Mouse (Mus musculus) limb, embryonic 13.5 days (tissue): ENCODE results near the gene Eif4enif1. TPM values are rescaled to one million over a fixed set of nuclear protein-coding genes. Genes with fewer than 3 reads are reported as not detected.

Experiments used
- ATAC-seq: fragments of 200-750 bp; cut with Nextera tagmentation; 2 replicates; pipeline ENCODE4 v1.8.0; 2017; ENCODE audit warnings: low read depth, moderate number of reproducible peaks, moderate TSS enrichment; ENCODE audit not compliant: low FRiP score
- H3K27ac ChIP-seq: fragments of 300-500 bp; sonication (generic); 2 replicates; pipeline ENCODE4 v1.5.1; 2015; ENCODE audit warnings: inconsistent platforms, mild to moderate bottlenecking, moderate library complexity
- H3K27me3 ChIP-seq: fragments of 300-500 bp; sonication (generic); 2 replicates; pipeline ENCODE4 v1.6.1; 2015; ENCODE audit warnings: mild to moderate bottlenecking, inconsistent platforms
- H3K36me3 ChIP-seq: fragments of 300-500 bp; sonication (generic); 2 replicates; pipeline ENCODE4 v1.6.1; 2015; ENCODE audit warnings: inconsistent platforms, mild to moderate bottlenecking, moderate library complexity
- H3K4me1 ChIP-seq: fragments of 300-500 bp; sonication (generic); 2 replicates; pipeline ENCODE4 v1.6.1; 2015; ENCODE audit warnings: inconsistent platforms
- H3K4me2 ChIP-seq: fragments of 300-500 bp; sonication (generic); replicated peaks from 2 replicates; pipeline ENCODE4 v1.6.1; 2015; ENCODE audit warnings: inconsistent platforms, mild to moderate bottlenecking, moderate library complexity
- H3K4me3 ChIP-seq: fragments of 300-500 bp; sonication (generic); 2 replicates; pipeline ENCODE4 v1.5.1; 2015; ENCODE audit warnings: moderate library complexity, mild to moderate bottlenecking, inconsistent platforms
- H3K9ac ChIP-seq: fragments of 300-500 bp; sonication (generic); 2 replicates; pipeline ENCODE4 v1.6.1; 2015; ENCODE audit warnings: mild to moderate bottlenecking, inconsistent platforms
- H3K9me3 ChIP-seq: fragments of 300-500 bp; sonication (generic); 2 replicates; pipeline ENCODE4 v1.6.1; 2016; ENCODE audit warnings: inconsistent platforms
- WGBS: fragments of 180-500 bp; shearing (Covaris S2); methylation state at CpG from one replicate; pipeline ENCODE4 v1.1.7; 2015; 5-methylcytosine and 5-hydroxymethylcytosine counted together
- polyA plus RNA-seq: library from polyadenylated mRNA; unstranded; fragments of >200 nt; fragmentation: Nextera tagmentation; extraction: Ambion mirVana; gene quantifications from 2 replicates; pipeline ENCODE4 v1.2.1, GENCODE M21; 2015

Gene Eif4enif1
- polyA plus RNA-seq, 1 experiment from 2014 or later, result 68.8 TPM

GRCm38 (mm10) chr11:3242395-3242794 lies 40.2 kb downstream of the Eif4enif1 start:
- Histone ChIP-seq H3K9ac (no peak overlapping the region), H3K36me3 (peaks cover 90% of the 10 kb centered on the region), H3K27me3 (no peaks in the 10 kb centered on the region), H3K4me3 (no peak overlapping the region), H3K4me2 (no peak overlapping the region), H3K9me3 (no peaks in the 10 kb centered on the region), H3K27ac (no peak overlapping the region), H3K4me1 (no peaks in the 10 kb centered on the region)
- WGBS, result 94% methylated on average over 7 of the region's 7 CpGs
- ATAC-seq, result no peak

GRCm38 (mm10) chr11:3243771-3244170 lies 41.6 kb downstream of the Eif4enif1 start:
- ATAC-seq, result no peak
- Histone ChIP-seq H3K9me3 (no peaks in the 10 kb centered on the region), H3K4me2 (no peak overlapping the region), H3K4me3 (no peak overlapping the region), H3K27me3 (no peaks in the 10 kb centered on the region), H3K27ac (no peak overlapping the region), H3K36me3 (peaks cover 91% of the 10 kb centered on the region), H3K9ac (no peak overlapping the region), H3K4me1 (no peaks in the 10 kb centered on the region)
- 86% methylated on average over 4 of the region's 4 CpGs for WGBS

- H3K27me3 ChIP-seq, result no peaks in the 10 kb centered on the region
- peaks cover 93% of the 10 kb centered on the region for H3K36me3 ChIP-seq
- no peak overlapping the region for H3K9ac ChIP-seq
- no peak overlapping the region for H3K4me3 ChIP-seq
- WGBS, result 95% methylated on average over 2 of the region's 2 CpGs
- H3K4me1 ChIP-seq, result no peaks in the 10 kb centered on the region
- H3K27ac ChIP-seq, result no peak overlapping the region
- no peak overlapping the region for H3K4me2 ChIP-seq
- H3K9me3 ChIP-seq, result no peaks in the 10 kb centered on the region
- no peak for ATAC-seq
These were observed 45.2 kb downstream of the Eif4enif1 start for GRCm38 (mm10) chr11:3247387-3247786.

- WGBS, result 90% methylated on average over 1 of the region's 1 CpGs
- H3K27ac ChIP-seq, result no peak overlapping the region
- H3K4me3 ChIP-seq, result no peak overlapping the region
- H3K4me2 ChIP-seq, result no peak overlapping the region
- no peaks in the 10 kb centered on the region for H3K9me3 ChIP-seq
- no peak for ATAC-seq
- H3K36me3 ChIP-seq, result peaks cover 89% of the 10 kb centered on the region
- peaks cover 5% of the 10 kb centered on the region for H3K4me1 ChIP-seq
- H3K9ac ChIP-seq, result no peak overlapping the region
- no peaks in the 10 kb centered on the region for H3K27me3 ChIP-seq
These were observed 57.3 kb downstream of the Eif4enif1 start for GRCm38 (mm10) chr11:3259537-3259936.

- H3K9ac ChIP-seq, result peak overlapping the region; percentile 97
- H3K27ac ChIP-seq, result peak overlapping the region; percentile 97
- H3K4me2 ChIP-seq, result peak overlapping the region; percentile 79
- peak overlapping the region; percentile 91 for H3K4me3 ChIP-seq
- 3% methylated on average over 26 of the region's 26 CpGs for WGBS
- ATAC-seq, result peak; percentile 20; the same call in 1 of the 2 replicates
- peaks cover 13% of the 10 kb centered on the region for H3K4me1 ChIP-seq
- no peaks in the 10 kb centered on the region for H3K9me3 ChIP-seq
- peaks cover 35% of the 10 kb centered on the region for H3K36me3 ChIP-seq
- H3K27me3 ChIP-seq, result no peaks in the 10 kb centered on the region
These were observed 63.3 kb downstream of the Eif4enif1 start for GRCm38 (mm10) chr11:3265291-3266078.

GRCm38 (mm10) chr11:3266079-3266685 lies 64.0 kb downstream of the Eif4enif1 start, which contains the start of gene Drg1:
TSS of gene Drg1 (minus strand) at chr11:3266415.
- Histone ChIP-seq H3K4me3 (peak within 1 kb of the TSS; percentile 91), H3K9me3 (no peaks in the 10 kb centered on the region), H3K4me1 (peaks cover 13% of the 10 kb centered on the region), H3K4me2 (peak within 1 kb of the TSS; percentile 79), H3K27ac (peak within 1 kb of the TSS; percentile 97), H3K36me3 (peaks cover 28% of the 10 kb centered on the region), H3K9ac (peak within 1 kb of the TSS; percentile 97), H3K27me3 (no peaks in the 10 kb centered on the region)
- under 1% methylated on average over 72 of the region's 72 CpGs for WGBS
- ATAC-seq, result peak; percentile 98

- ATAC-seq, result no peak
- 58% methylated on average over 7 of the region's 7 CpGs for WGBS
- Histone ChIP-seq H3K27me3 (no peaks in the 10 kb centered on the region), H3K9ac (peak overlapping the region; percentile 97), H3K27ac (no peak overlapping the region), H3K36me3 (peaks cover 18% of the 10 kb centered on the region), H3K4me2 (peak overlapping the region; percentile 79), H3K4me1 (peaks cover 13% of the 10 kb centered on the region), H3K9me3 (no peaks in the 10 kb centered on the region), H3K4me3 (peak overlapping the region; percentile 91)
These were observed 64.9 kb downstream of the Eif4enif1 start for GRCm38 (mm10) chr11:3267133-3267532.

- H3K27me3 ChIP-seq, result no peaks in the 10 kb centered on the region
- H3K9ac ChIP-seq, result no peak overlapping the region
- peaks cover under 1% of the 10 kb centered on the region; the same call in 1 of the 2 replicates for H3K36me3 ChIP-seq
- H3K4me2 ChIP-seq, result no peak overlapping the region
- peaks cover 11% of the 10 kb centered on the region for H3K4me1 ChIP-seq
- WGBS, result 34% methylated on average over 4 of the region's 4 CpGs
- ATAC-seq, result no peak
- no peak overlapping the region for H3K4me3 ChIP-seq
- H3K27ac ChIP-seq, result no peak overlapping the region
- H3K9me3 ChIP-seq, result no peaks in the 10 kb centered on the region
These were observed 67.0 kb downstream of the Eif4enif1 start for GRCm38 (mm10) chr11:3269241-3269640.

- Histone ChIP-seq H3K4me3 (no peak overlapping the region), H3K9me3 (no peaks in the 10 kb centered on the region), H3K9ac (no peak overlapping the region), H3K27me3 (no peaks in the 10 kb centered on the region), H3K27ac (no peak overlapping the region), H3K36me3 (no peaks in the 10 kb centered on the region), H3K4me2 (no peak overlapping the region), H3K4me1 (no peaks in the 10 kb centered on the region)
- no peak for ATAC-seq
- 57% methylated on average over 5 of the region's 5 CpGs for WGBS
These were observed 76.2 kb downstream of the Eif4enif1 start for GRCm38 (mm10) chr11:3278351-3278750.

- Histone ChIP-seq H3K27ac (no peak overlapping the region), H3K9me3 (no peaks in the 10 kb centered on the region), H3K9ac (no peak overlapping the region), H3K36me3 (no peaks in the 10 kb centered on the region), H3K27me3 (no peaks in the 10 kb centered on the region), H3K4me1 (no peaks in the 10 kb centered on the region), H3K4me2 (no peak overlapping the region), H3K4me3 (no peak overlapping the region)
- no peak for ATAC-seq
- WGBS, result 91% methylated on average over 2 of the region's 2 CpGs
These were observed 77.5 kb downstream of the Eif4enif1 start for GRCm38 (mm10) chr11:3279729-3280128.

GRCm38 (mm10) chr11:3282887-3283286 lies 80.7 kb downstream of the Eif4enif1 start:
- peaks cover 3% of the 10 kb centered on the region for H3K4me1 ChIP-seq
- H3K4me3 ChIP-seq, result no peak overlapping the region
- H3K9ac ChIP-seq, result no peak overlapping the region
- 86% methylated on average over 6 of the region's 6 CpGs for WGBS
- no peak overlapping the region for H3K4me2 ChIP-seq
- no peaks in the 10 kb centered on the region for H3K27me3 ChIP-seq
- H3K27ac ChIP-seq, result no peak overlapping the region
- no peaks in the 10 kb centered on the region for H3K36me3 ChIP-seq
- no peaks in the 10 kb centered on the region for H3K9me3 ChIP-seq
- ATAC-seq, result no peak

- Histone ChIP-seq H3K4me1 (peaks cover 9% of the 10 kb centered on the region), H3K27me3 (no peaks in the 10 kb centered on the region), H3K4me2 (no peak overlapping the region), H3K9me3 (no peaks in the 10 kb centered on the region), H3K36me3 (no peaks in the 10 kb centered on the region), H3K27ac (no peak overlapping the region), H3K4me3 (no peak overlapping the region), H3K9ac (no peak overlapping the region)
- 88% methylated on average over 6 of the region's 6 CpGs for WGBS
- ATAC-seq, result no peak
These were observed 81.5 kb downstream of the Eif4enif1 start for GRCm38 (mm10) chr11:3283645-3284044.
